Mouse (Mus musculus) olfactory bulb, adult 2 months (tissue): ENCODE data around the gene Twist2.

Experiments used
- CTCF ChIP-seq: fragments of 200-500 bp; IDR thresholded peaks from 2 replicates; pipeline ENCODE4 v1.5.1; 2012; ENCODE audit warnings: low read depth, mild to moderate bottlenecking, low read length, moderate library complexity; ENCODE audit not compliant: insufficient read depth
- POLR2A ChIP-seq: fragments of 200-500 bp; IDR thresholded peaks from 2 replicates; pipeline ENCODE4 v1.6.1; 2012; ENCODE audit warnings: mild to moderate bottlenecking, low read depth, low read length, moderate library complexity; ENCODE audit not compliant: insufficient read depth

GRCm38 (mm10) chr1:91845380-91845957 is 44.2 kb downstream of the Twist2 start:
- TF ChIP-seq CTCF = no peak
- no peak for TF ChIP-seq POLR2A
